Mouse (Mus musculus) liver, embryonic 18 days (tissue): Measurements from ENCODE around the gene Acmsd. TPM values are rescaled to one million over a fixed set of nuclear protein-coding genes. Genes with fewer than 3 reads are reported as not detected.

Experiments used
- polyA plus RNA-seq: library from polyadenylated mRNA; depleted of rRNA; stranded (reverse); fragments of >200 nt; gene quantifications from 2 replicates; pipeline ENCODE4 v1.2.3, GENCODE M21; 2012; rRNA removed

Gene Acmsd
- 1.9 and 2.5 TPM in 2 replicates for polyA plus RNA-seq

GRCm38 (mm10) chr1:127729096-127729495, at the start of gene Acmsd:
Acmsd (plus strand) TSS chr1:127729413.

GRCm38 (mm10) chr1:127679498-127680133, 49.6 kb upstream of the Acmsd start, which contains the start of gene Tmem163:
Tmem163 (minus strand) TSS chr1:127679548.

GRCm38 (mm10) chr1:127773803-127774500, 44.7 kb downstream of the Acmsd start, which contains the start of gene Ccnt2:
Ccnt2 (plus strand) TSS chr1:127774164.

Other genes starting within 250 kb of the Acmsd start
- 0.20 and 0.32 TPM in 2 replicates for gene Tmem163, start 49.9 kb upstream of the Acmsd start, polyA plus RNA-seq
- gene Ccnt2, start 44.8 kb downstream of the Acmsd start, polyA plus RNA-seq: 15.7 and 16.5 TPM in 2 replicates
- not detected in 2 replicates for gene Map3k19, start 125.6 kb downstream of the Acmsd start, polyA plus RNA-seq
- gene Rab3gap1, start 139.4 kb downstream of the Acmsd start, polyA plus RNA-seq: 6.8 and 7.9 TPM in 2 replicates